Mouse (Mus musculus): ENCODE measurements around the gene Fance.
A peak's percentile ranks its signal among the peaks of the same experiment; 100 is the strongest.
"Not testable (repeated sequence)": the region's sequence is repeated elsewhere in the genome, so short reads cannot be mapped to it uniquely, and the experiment has no call there.

Gene Fance

GRCm38 (mm10) chr17:28325751-28326150 lies 12.4 kb downstream of the Fance start:
- no peak for DNase-seq (ENCODE audit: low spot score in 2 of 2)

DNA sequence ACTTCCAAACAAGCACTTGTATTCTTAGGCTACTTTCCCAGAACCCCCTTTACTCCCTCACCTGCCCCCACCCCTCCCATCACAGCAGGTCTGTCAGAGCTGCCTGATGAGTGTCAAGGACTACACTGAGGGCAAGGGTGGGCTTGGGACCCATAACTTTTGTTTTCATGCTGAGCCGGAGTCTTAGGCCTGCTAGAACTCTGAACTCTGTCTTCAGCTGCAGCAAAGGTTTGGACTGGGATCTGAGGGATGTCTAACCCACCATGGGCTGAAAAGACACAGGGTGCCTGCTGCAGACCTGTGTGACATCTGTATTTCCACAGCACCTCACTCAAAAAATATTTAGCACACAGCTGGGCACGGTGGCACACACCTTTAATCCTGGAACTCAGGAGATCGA lies 13.6 kb downstream of the Fance start:
- no peak for DNase-seq (ENCODE audit: low spot score in 2 of 2)

DNA sequence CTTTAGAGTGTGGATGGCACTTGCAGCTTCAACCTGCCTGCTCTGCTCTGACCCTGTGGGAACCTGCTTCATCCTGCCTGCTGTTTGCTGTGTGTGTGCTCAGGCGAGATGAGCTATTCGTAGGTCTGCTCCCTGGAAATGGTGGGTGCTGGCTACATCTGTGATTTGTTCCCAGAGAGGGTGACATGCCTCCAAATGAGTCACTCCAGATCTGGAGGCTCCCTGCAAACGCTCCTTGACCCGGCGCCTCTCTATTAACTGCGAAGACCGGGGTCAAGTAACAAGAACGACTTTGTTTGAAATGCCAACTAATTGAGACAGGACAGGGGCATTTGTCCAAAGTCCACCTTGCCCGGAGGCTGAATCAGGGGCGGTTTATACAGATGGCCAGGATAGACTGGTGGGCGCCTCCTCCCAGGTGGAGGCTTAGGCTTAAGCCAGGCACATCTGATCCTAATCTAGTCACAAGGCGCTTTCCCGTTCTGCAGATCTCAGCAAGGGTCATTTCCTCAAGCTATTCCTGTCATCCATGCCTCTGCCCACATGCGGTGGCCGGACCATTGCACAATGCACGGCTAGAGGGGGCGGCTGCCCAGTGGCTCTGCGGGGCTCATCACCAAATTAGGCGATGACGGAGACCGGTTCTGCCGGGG lies 14.5 kb downstream of the Fance start:
- DNase-seq (ENCODE audit: low spot score in 2 of 2), result peak; percentile 53 to 60

DNA sequence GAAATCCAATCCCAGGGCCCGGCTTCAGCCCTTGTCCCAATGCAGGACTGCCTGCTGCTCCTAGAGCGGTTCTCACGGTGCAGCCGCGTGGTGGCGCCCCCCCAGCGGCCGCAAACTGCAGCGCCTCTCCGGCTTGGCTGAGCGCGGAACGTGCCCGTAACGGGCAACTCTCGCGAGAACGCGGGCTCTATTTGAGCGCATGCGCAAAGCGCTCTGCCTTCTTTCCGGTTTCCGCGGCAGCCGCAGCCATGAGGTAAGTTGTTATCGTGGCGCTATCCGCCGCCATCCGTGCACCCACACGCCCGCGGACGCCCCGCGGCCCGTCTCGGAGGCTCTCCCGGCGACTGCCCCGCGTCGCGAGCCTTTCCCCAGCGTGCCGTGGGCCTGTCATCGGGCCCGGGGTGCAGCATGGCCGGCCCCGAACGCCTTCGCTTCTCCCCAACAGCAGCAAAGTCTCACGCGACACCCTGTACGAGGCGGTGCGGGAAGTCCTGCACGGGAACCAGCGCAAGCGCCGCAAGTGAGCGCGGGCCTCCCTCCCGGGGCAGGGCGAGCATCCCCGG lies 15.1 kb downstream of the Fance start, which contains the start of gene Rpl10a:
Rpl10a (plus strand) TSS at position 106 of the 563 bp plus-strand sequence.
- peak; percentile 87 to 97 for DNase-seq (ENCODE audit: low spot score in 2 of 2)

DNA sequence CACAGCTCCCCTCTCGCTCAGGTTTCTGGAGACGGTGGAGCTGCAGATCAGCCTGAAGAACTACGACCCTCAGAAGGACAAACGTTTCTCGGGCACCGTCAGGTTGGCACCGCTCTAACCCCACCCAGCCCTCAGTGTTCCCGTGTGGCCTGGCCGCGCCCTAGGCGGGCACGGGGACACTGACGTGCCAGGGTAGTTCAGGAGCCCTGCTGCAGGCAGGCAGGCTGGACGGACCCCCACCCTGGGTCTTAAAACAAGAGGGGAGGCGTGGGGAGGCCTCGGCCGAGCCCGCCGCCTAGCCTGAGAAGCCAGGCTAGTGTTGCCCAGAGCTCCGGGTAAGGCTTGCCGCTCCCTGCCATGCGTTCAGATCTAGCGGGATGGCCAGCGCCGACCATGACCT lies 15.6 kb downstream of the Fance start:
- DNase-seq (ENCODE audit: low spot score in 2 of 2), result no peak

DNA sequence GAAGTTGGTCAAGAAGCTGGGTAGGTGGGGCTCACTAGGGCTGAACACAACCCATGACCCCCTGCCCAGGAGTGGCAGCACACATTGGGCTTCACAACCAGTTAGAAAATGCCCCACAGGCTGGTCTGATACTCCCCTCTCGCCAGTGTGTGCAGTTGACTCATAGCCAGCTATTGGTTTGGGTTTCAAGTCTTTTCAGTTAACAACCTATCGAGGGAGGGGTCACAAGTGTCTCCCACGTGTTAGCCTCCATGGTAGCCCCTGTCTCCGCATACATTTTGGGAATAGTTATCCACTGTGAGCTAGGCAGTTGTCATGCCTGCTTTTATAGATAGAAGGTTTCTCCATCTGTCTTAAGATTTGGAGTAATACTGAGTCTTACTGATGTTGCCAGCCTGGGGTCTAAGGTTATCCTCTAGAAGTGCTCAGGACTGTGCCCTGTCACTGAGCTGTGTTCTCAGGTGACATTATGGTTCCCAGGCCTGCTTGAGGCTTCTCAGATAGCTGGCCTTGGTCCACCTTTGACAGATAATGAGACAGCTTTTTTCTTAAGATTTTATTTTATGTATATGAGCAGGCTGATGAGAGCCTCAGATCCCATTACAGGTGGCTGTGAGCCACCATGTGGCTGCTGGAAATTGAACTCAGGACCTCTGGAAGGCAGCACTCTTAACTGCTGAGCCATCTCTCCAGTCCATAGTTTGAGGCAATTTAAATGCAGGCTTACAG lies 16.3 kb downstream of the Fance start:
- no peak for DNase-seq (ENCODE audit: low spot score in 2 of 2)

DNA sequence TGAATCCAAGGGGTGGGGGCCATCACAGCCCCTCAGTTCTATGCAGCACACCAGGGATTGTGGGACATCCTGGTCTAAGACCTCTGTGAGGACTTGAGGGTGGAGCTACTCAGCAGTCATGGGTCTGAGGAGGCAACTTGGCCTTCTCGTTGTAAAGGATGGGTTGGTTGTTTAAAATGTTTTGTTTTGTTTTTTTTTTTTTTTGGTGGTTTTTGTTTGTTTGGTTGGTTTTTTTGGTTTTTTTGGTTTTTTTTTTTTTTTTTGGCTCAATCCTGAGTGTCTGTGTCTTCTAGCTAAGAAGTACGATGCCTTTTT lies 16.9 kb downstream of the Fance start:
- DNase-seq (ENCODE audit: low spot score in 2 of 2), result no peak

DNA sequence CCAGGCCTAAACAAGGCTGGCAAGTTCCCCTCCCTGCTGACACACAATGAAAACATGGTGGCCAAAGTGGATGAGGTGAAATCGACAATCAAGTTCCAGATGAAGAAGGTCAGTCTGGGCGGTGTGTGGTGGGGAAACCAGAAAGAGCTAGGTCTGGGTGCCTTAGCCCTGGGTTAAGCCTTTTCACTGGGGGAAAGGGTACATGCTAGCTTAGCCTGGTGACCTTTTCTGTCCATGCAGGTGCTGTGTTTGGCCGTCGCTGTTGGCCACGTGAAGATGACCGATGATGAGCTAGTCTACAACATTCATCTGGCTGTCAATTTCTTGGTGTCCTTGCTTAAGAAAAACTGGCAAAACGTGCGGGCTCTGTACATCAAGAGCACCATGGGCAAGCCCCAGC lies 17.3 kb downstream of the Fance start:
- DNase-seq (ENCODE audit: low spot score in 2 of 2), result not testable (repeated sequence)

GRCm38 (mm10) chr17:28331241-28332112 lies 18.2 kb downstream of the Fance start:
- no peak for DNase-seq (ENCODE audit: low spot score in 2 of 2)

GRCm38 (mm10) chr17:28332113-28332914 lies 19.0 kb downstream of the Fance start:
- DNase-seq (ENCODE audit: low spot score in 2 of 2), result no peak

DNA sequence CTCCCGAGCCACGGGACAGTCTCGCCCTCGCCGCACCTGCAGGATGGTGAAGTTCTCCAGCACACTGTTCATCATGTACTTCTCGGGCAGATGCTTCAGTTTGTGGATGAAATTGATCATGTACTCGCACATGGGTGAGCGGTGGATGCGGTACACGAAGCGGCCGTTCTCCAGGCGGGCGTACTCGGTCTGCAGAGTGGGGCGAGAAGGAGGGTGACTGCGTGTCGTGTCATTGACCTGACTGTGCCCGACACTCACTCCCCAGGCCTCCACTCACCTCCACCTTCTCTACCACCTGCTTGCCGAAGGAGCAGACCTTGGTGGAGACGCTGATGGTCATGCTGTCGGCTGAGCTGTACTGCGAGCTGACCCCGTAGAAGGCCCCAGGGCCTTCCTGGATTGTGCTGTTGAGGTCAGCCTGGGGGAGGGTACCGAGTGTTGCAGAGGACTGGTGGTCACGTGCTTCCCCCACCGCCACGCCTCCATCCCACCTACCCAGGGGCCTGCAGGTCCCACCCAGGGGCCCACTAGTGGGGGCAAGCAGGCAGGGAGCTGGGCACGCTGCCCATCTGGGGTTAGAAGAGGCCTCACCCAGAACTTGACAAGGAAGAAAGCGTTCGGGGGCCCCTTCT lies 19.7 kb downstream of the Fance start:
- no peak for DNase-seq (ENCODE audit: low spot score in 2 of 2)

GRCm38 (mm10) chr17:28335267-28335666 lies 21.9 kb downstream of the Fance start:
- no peak for DNase-seq (ENCODE audit: low spot score in 2 of 2)

DNA sequence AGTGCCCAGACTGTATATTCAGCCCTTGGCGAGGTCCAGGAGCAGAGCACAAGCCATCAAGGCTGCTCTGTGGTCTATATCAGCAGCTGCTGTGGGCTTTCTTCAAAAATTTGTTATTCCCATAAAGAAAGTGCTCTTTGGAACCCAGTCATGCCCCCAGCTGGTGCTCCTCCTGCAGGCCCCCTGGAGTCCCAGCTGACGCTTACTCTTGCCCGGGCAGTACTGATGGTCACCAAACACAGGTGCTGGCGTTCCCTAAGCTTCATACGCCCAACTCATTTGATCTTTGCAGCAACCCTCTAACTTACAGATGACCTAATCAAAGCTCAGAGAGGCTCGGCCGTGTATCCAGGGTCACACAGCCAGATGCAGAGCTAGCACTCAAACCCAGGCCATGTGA lies 24.2 kb downstream of the Fance start:
- DNase-seq (ENCODE audit: low spot score in 2 of 2), result no peak

- no peak for DNase-seq (ENCODE audit: low spot score in 2 of 2)
These were observed 27.3 kb downstream of the Fance start for GRCm38 (mm10) chr17:28340578-28340977.

DNA sequence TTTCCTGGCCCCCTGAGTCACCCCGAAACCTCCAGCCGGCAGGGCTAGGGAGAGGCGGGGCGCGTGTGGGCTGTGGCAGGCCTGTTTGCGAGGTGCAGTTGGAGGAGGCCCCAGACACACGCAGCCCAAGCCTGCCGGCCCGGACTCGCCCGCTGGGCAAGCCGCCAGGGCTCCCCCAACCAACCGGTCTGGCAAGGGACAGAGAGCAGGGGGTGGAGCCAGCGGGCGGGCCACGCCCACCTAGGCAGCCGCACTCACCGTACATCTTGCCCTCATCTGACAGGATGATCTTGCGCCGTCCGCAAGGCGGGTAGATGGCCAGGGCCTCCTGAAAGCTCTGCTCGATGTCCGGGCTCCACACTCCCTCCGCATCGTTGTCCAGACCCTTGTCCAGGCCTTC lies 27.8 kb downstream of the Fance start:
- DNase-seq (ENCODE audit: low spot score in 2 of 2), result peak in 1 of 2 experiments; percentile 62

DNA sequence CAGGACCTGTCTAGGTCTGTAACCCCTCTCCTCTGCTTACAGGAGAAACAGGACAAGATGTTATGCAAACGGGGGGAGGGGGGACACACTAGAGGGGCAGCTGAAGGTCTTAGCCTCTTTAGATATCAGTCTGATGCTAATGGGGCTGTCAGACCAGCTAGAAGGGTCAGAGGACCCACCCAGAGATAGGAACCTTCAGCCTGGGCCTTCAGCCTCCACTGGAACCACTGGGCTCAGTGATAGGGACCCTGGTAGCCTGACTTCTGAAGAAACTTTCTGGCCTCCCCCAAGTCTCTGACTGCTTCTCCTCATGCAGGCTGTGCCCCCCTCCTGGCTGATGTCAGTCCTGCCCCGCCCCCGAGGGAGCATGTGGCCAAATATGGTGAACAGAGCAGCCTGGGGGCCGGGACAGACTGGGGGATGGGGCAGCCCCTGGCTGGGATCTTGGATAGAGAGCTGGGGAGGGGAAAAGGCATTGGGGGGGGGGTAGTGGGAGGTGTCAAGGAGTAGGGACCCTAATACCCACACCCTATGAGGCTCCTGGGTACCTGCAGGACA lies 30.8 kb downstream of the Fance start:
- DNase-seq (ENCODE audit: low spot score in 2 of 2), result no peak

GRCm38 (mm10) chr17:28344670-28345069 lies 31.4 kb downstream of the Fance start:
- no peak for DNase-seq (ENCODE audit: low spot score in 2 of 2)

- no peak for DNase-seq (ENCODE audit: low spot score in 2 of 2)
These were observed 32.0 kb downstream of the Fance start for GRCm38 (mm10) chr17:28345271-28345721.

DNA sequence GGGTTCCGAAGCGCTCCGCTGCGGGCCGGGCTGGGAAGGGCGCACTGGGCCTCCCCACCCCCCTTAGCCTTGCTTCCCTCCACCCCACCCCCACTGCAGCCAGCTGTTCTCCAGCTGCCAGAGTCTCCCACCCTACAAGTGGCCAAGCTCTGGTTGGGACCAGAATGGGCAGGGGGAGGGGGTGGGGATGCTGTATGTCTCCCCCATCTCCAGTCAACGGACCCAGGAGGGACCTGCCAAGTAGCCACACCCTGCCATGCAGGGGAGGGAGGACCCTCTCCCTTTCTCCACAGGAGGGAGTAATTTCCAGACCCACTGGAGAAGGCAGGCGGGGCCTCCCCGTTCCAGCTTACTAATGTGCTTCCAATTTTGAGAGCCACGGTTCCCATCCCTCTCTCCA lies 32.6 kb downstream of the Fance start:
- no peak for DNase-seq (ENCODE audit: low spot score in 2 of 2)

- DNase-seq (ENCODE audit: low spot score in 2 of 2), result no peak
These were observed 34.0 kb downstream of the Fance start for GRCm38 (mm10) chr17:28347327-28347726.

DNA sequence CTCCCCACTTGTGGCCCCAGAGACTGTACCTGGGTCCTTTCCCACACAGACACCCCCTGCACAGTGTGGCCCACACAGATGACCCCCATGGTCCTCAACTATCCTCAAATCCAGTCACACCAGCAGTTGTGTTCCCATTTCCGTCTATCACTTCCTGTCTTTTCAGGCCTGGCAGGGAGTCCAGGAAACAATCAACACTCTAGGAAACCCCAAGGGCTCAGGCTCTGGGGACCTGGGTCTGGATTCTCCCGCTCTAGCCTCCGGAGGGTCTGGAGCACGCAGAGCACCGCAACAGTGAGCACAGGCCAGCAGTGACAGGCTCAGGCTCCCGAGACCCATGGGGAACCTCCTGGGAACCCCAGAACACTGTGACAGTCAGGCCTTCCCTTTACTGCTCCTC lies 34.9 kb downstream of the Fance start:
- no peak for DNase-seq (ENCODE audit: low spot score in 2 of 2)
